Mouse (Mus musculus): ENCODE results near the gene Dnase1l3.

Dnase1l3 gene

DNA sequence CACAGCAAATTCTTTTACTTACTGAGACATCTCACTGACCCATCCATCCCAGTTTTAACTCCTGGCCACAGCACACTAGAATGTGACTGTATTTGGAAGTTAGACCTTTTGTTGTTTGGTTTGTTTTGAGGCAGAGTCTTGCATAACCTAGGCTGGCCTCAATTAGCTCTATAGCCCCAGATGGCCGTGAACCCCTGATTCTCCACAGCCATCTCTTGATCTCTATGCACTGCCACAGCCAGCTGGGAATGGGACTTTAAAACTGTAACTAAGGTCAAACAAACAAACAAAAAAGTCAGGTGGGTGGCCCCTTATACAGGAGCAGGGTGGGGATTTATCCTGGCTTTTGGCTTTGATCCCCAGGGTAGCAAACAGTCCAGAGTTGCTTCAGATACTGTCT, 19.7 kb downstream of the Dnase1l3 start:
- no peak for DNase-seq

DNA sequence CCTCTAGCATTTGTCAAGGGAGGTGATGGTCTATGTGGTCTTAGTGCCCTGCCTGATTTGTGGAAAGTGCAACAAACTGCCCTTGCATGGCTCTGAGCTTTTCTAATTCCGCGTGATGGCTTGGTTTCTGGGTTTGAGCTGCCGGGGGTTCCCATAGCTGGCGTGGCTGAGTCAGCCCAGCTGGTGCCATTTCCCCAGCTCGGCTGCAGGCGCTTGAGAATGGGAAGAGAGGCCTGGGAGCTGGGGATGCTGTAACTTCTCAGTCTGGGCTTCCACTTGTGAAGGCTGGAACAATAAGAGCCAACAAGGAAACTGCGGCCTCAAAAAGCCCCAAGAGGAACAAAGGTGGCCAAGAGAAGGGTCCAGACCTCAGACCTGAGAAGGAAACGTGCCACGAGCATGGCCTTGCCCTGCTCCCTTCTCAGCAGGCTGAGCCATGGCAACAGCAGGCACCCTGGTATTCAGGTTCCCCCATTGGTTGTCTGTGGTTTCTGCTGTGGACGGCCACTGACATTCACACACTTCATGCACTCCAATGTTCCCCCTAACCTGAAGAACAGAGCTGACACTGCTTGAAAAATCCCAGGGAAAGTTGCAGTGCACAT, 22.4 kb downstream of the Dnase1l3 start:
- peak; percentile 30 for DNase-seq

GRCm38 (mm10) chr14:7964219-7964889, 30.0 kb downstream of the Dnase1l3 start:
- DNase-seq, result peak; percentile 79

DNA sequence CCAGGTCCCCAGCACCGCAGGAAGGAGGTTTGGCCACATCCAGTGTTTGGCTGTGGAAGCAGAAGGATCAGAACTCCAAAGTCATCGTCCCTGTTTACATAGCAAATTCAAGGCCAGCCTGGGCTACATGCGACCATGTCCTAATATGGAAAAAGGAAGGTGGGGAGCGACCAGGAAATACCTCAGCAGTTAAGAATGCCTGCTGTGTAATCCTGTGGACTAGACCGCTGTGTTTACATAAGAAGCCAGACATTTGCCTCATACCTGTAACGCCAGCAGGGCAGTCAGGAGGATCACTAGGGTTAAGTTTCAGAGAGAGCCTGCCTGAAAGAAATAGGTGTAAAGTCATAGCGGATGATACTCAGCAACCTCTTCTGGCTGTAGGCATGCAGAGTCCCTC, 31.2 kb downstream of the Dnase1l3 start:
- DNase-seq, result no peak

DNA sequence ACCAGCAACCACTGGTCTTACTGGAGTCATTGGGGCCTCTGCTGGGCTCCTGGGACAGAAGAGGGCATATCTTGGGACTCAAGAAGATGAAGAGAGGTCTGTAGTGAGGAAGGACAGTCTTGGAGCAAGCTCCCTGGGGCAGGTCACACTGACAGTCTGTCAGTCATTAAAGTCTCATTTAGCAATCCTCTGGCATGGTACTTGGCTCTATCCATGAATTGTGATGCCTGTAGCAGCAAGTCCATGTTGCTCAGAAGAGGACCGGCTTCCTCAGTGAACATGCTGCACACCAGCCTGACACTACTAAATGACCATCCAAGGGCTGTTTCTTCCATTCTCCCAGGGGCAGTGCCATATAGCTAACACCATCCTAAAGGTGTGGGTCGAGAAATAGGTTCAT, 31.7 kb downstream of the Dnase1l3 start:
- no peak for DNase-seq

DNA sequence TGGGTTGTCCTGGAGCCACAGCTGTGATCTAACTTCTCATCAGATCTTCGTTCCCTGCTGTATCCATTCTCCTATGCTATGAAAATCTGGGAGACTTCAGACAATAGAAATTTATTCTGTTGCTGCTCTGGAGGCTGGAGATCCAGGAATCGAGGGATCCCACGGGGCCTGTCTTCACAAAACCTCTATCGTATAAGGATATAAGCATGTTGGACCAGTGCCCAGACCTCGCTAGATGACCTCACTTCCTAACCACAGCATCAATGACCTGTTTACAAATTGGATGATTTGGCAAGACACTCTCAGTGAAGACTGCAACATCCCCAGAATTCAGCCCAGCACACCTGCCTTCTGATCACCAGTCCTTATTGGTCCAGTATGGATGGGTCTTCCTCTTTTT, 32.7 kb downstream of the Dnase1l3 start:
- peak; percentile 35 for DNase-seq

DNA sequence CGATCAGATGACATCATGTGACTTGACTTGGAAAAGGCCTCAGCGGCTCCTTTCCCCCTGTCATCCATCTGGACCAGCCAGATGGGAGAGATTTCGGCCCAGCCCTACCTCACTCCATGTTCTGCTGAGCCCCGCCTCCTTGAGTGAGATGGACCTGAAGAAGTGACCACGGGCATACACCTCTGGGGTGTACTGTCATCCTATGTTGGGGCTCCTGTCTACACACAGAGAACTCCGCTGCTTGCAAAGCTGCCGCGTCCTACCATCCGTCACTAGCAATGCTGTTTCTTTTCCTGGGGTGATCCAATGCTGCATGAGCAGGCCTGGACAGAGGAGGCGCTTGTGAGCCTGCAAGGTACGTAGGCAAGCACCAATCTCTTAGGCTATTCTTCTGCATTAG, 33.8 kb downstream of the Dnase1l3 start:
- peak; percentile 44 for DNase-seq

GRCm38 (mm10) chr14:7957049-7957448, 37.3 kb downstream of the Dnase1l3 start, which contains the start of gene Gm45521:
Gene Gm45521 (plus strand): TSS chr14:7957288.
- DNase-seq, result no peak

- DNase-seq, result no peak
Observed at GRCm38 (mm10) chr14:7956427-7956826, 37.9 kb downstream of the Dnase1l3 start.

- DNase-seq, result no peak
Observed at GRCm38 (mm10) chr14:7954071-7954471, 40.3 kb downstream of the Dnase1l3 start.

GRCm38 (mm10) chr14:7952610-7953254, 41.6 kb downstream of the Dnase1l3 start:
- DNase-seq, result peak; percentile 48

DNA sequence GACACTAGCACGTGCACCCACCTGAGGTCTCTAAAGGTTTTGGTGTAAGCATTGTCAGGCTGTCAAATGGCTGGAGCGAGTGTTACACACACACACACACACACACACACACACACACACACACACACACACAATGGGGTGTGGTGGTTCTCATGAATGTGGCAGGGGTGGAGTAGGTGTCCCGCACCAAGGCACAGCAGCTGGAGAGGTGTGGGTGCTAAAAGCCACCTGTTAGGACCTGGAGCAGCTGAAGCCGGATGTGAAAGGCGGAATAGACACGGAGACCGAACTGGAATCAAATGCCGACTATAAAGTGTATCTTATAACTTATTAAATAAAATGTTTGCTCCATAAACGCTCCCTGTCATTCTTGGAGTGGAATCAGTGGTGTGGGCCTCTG, 43.1 kb downstream of the Dnase1l3 start:
- DNase-seq, result no peak

DNA sequence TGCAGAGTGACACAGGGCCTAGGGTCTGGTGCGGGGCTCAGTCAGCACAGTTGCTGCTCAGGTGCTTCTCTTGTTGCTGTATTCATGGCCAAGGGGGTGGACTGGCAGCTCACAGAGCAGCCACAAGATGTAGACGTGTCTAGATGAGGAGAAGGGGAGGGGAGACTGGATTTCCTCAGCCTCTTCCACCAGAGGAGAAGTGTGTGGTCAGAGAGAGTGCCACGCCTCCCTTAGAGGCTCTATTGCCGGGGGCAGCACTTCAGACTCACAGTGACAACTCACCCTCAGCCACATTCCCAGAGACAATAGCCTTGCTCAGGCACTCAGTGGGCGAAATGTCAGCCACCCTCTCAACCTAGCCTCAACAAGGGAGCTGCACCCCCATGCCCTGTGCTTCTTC, 49.1 kb downstream of the Dnase1l3 start:
- DNase-seq, result no peak

- DNase-seq, result peak; percentile 35
Observed at GRCm38 (mm10) chr14:7944349-7945039, 49.9 kb downstream of the Dnase1l3 start.

DNA sequence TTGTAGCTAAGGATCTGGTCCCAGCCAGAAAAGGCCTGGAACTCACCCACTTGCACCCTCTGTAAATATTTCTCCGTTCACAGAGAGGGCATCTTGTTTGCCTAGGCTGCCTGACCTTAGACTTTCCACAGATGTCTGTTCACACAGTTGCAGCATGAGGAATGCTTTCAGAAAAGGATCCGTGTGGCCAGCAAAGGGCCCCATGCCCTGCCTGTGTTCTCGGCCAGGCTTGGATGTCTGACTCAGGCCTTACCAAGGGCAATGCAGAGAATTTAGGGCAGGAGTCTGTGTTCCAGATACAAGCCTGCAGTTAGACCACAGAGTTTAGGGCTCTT, 50.6 kb downstream of the Dnase1l3 start:
- DNase-seq, result no peak

DNA sequence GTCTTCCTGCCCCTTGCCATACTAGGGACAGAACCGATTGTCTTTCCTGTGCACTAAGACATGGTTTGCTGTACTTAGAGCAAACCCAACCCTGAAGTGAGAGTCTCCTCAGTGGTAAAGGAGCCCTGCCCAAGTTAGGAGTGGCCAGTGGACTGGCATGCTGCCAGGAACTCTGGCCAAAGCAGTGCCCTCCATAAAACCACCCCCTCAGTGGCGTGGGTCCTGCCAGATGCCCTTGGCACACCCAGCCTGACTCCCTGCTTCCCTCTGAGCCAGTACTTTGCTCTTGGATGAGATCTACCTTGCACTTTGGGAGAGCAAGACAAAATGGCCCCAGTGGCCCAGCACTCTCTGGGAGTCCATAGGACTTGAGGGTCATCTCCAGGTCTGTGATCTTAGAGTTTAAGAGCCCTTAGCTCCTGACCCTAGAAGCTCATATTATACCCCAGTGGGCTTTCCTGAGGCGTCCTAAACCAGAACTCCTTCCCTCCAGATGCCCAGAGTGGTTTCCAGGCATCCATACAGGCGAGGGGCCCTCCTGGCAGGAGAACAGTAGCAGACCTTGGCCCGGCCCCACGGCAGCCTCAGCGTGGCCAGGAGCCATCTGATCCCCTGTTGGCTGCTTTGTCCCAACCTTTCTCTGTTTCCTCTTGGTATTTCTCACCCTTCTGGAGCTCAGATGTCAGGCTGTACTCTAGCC, 51.1 kb downstream of the Dnase1l3 start:
- DNase-seq, result peak; percentile 69

DNA sequence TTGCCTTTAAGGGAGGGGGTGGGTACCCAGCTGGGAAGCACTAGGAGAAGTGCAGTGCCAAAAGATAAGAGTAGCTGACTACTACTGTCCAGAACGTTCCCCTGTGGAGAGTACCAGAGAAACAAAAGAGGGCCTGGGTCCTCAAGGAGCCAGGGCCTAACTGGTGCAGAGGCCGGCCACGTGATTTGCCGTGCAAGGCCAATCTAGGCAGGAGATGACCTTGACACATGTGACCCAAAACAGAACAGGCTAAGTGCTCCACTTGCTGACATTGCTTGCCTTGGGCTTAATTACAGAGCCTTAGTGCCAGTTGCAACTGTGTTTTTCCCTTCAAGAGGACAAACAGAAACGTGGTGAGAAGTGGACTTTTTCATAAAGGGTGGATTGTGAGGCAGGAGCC, 53.0 kb downstream of the Dnase1l3 start:
- no peak for DNase-seq

DNA sequence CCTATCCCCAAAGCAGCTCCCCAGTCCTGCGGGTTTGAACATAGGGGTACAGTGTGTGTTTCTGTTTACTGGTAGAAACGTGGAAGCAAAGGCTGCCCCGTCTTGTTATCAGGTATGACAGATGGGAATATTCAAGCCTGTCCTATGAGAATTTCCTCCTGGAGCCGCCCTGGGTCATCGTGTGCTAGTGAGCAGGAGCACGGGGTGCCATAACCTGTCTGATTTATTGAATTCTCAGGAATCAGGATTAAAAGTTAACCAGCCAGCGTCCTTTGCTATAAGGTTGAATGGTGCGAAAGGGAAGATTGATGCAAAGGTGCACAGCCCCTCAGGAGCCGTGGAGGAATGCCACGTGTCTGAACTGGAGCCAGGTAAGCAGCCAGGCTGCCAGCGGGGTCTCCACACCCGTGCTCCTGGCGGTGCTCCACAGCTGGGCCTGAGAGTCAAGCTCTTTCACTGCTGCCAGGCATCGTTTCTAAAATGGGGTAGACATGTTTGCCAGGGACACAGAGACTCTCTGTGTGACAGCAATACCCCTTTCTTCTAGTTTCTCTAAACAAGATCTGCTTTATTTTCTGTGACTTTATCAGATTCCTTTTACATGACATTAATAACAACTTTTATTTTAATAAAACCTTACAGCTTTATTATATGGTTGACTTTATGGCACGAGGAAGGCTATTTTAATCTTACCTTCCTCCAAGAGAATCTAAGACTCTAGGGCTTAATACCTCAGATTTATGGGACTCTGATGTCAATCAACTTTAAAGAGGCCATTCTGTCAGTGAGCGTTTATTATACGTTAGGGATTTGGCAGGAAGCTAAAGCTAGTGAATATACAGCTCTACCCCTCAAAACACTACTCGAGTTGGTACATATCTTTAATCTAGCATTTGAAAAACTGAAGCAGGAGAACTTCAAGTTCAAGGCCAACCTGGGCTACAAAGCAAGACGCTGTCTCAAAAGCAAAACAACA, 55.3 kb downstream of the Dnase1l3 start:
- no peak for DNase-seq

- peak; percentile 47 for DNase-seq
Observed at GRCm38 (mm10) chr14:7937052-7937630, 57.2 kb downstream of the Dnase1l3 start.

DNA sequence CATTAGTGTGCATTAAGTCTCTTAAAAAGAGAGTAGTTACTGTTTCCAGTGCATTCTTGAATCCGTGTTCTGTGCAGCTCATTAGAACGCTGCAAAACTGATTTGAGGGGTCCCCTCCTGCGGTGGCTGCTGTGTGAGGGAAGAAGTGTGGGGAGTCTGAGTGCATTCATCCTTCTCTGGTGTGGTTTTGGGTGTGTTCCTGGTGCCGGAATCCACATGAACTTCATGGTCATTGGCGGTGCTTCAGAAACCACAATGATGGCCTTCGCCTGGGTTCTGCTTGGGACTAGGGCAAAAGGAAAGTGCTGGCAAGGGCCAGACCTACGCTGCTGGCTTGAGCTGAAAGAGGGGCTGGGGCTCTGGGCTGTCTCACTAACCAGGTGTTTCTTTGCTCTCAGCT, 60.2 kb downstream of the Dnase1l3 start:
- DNase-seq, result no peak

GRCm38 (mm10) chr14:7932151-7932550, 62.2 kb downstream of the Dnase1l3 start:
- no peak for DNase-seq

DNA sequence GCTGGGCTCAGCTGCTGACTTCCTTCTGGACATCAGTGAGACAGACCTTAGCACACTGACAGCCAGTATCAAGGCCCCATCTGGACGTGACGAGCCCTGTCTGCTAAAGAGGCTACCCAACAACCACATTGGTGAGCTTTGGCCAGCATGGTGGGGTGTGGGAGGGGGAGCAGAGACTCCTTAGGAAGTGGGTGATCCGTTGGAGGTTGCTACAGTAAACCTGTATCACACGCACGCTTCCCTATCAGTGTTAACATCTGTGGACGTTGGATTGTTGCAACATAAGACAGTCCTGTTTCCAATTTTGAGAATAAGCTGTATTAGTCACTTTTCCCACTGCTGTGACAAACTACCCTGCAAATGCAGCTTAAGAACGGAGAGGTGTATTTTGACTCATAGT, 65.3 kb downstream of the Dnase1l3 start:
- DNase-seq, result no peak
